Mouse (Mus musculus): ENCODE results near the gene Dedd. TPM values are rescaled to one million over a fixed set of nuclear protein-coding genes. Genes with fewer than 3 reads are reported as not detected.
A peak's percentile ranks its signal among the peaks of the same experiment; 100 is the strongest.

The Dedd gene
- total RNA-seq (2012; rRNA removed) = 23.9 and 25.7 TPM in 2 replicates

- DNase-seq (ENCODE audit: low read depth, low spot score) = peak; percentile 70
- TF ChIP-seq ZC3H11A (IDR thresholded peaks at IDR 0.05; ENCODE audit: borderline replicate concordance, low read depth, low read length) (no peak), MAFK (IDR thresholded peaks at IDR 0.05; ENCODE audit: insufficient read depth, low read depth, low read length) (no peak), CHD2 (IDR thresholded peaks at IDR 0.05; ENCODE audit: low read depth, low read length) (peak; percentile 38; the same call in 1 of the 2 replicates), ZNF384 (IDR thresholded peaks at IDR 0.05; ENCODE audit: low read depth, low read length) (no peak), HCFC1 (IDR thresholded peaks at IDR 0.05; ENCODE audit: borderline replicate concordance, insufficient read depth, low read length) (peak; percentile 92)
- Histone ChIP-seq H3K36me3 (ENCODE audit: control insufficient read depth, insufficient read depth, low read length, poor library complexity, severe bottlenecking) (peaks cover 4% of the 10 kb centered on the region), H3K4me1 (ENCODE audit: control insufficient read depth in 2 of 2, insufficient read depth in 2 of 2, low read length in 2 of 2, poor library complexity in 1 of 2) (peaks cover 2 to 11% of the 10 kb centered on the region in 2 experiments; a peak in 2 of 4 replicates), H3K9me3 (ENCODE audit: control insufficient read depth, insufficient read depth, low read depth, low read length) (no peaks in the 10 kb centered on the region), H3K27ac (ENCODE audit: insufficient read depth, low read depth, low read length, poor library complexity, severe bottlenecking) (peak within 1 kb of the TSS; percentile 99), H3K9ac (ENCODE audit: insufficient read depth, low read depth, low read length, poor library complexity, severe bottlenecking) (peak within 1 kb of the TSS; percentile 95), H3K4me3 (ENCODE audit: insufficient read depth in 1 of 2, low read depth in 1 of 2, low read length in 2 of 2, poor library complexity in 1 of 2, severe bottlenecking in 1 of 2) (peak within 1 kb of the TSS; percentile 70 to 100)
- in situ Hi-C loops (cut with MboI; ENCODE audit: low sequenced_read_pairs in 2 of 2, unreplicated experiment in 2 of 2) = no loop called here
Observed at GRCm38 (mm10) chr1:171328839-171329432, at the start of gene Dedd. Gene Dedd, plus strand, starts transcription at chr1:171329145.

GRCm38 (mm10) chr1:171279721-171280120 is 49.2 kb upstream of the Dedd start:
- in situ Hi-C loops (cut with MboI; ENCODE audit: low sequenced_read_pairs in 2 of 2, unreplicated experiment in 2 of 2) = no loop called here
- Histone ChIP-seq H3K9me3 (ENCODE audit: control insufficient read depth, insufficient read depth, low read depth, low read length) (no peaks in the 10 kb centered on the region), H3K9ac (ENCODE audit: insufficient read depth, low read depth, low read length, poor library complexity, severe bottlenecking) (peak overlapping the region; percentile 65; the same call in 1 of the 2 replicates), H3K4me1 (ENCODE audit: control insufficient read depth in 2 of 2, insufficient read depth in 2 of 2, low read length in 2 of 2, poor library complexity in 1 of 2) (peaks cover 0 to 8% of the 10 kb centered on the region in 2 experiments; a peak in 1 of 4 replicates), H3K27ac (ENCODE audit: insufficient read depth, low read depth, low read length, poor library complexity, severe bottlenecking) (no peak overlapping the region), H3K4me3 (ENCODE audit: insufficient read depth in 1 of 2, low read depth in 1 of 2, low read length in 2 of 2, poor library complexity in 1 of 2, severe bottlenecking in 1 of 2) (peak overlapping the region in 1 of 2 experiments; percentile 71; a peak in 3 of 4 replicates), H3K36me3 (ENCODE audit: control insufficient read depth, insufficient read depth, low read length, poor library complexity, severe bottlenecking) (peaks cover 33% of the 10 kb centered on the region)
- DNase-seq (ENCODE audit: low read depth, low spot score) = no peak
- TF ChIP-seq CHD2 (IDR thresholded peaks at IDR 0.05; ENCODE audit: low read depth, low read length) (no peak), HCFC1 (IDR thresholded peaks at IDR 0.05; ENCODE audit: borderline replicate concordance, insufficient read depth, low read length) (no peak), MAFK (IDR thresholded peaks at IDR 0.05; ENCODE audit: insufficient read depth, low read depth, low read length) (no peak), ZC3H11A (IDR thresholded peaks at IDR 0.05; ENCODE audit: borderline replicate concordance, low read depth, low read length) (no peak), ZNF384 (IDR thresholded peaks at IDR 0.05; ENCODE audit: low read depth, low read length) (no peak)

- H3K9ac ChIP-seq (ENCODE audit: insufficient read depth, low read depth, low read length, poor library complexity, severe bottlenecking) = peak overlapping the region; percentile 65
- H3K4me3 ChIP-seq (ENCODE audit: insufficient read depth in 1 of 2, low read depth in 1 of 2, low read length in 2 of 2, poor library complexity in 1 of 2, severe bottlenecking in 1 of 2) = peak overlapping the region; percentile 63 to 71
- no peaks in the 10 kb centered on the region for H3K9me3 ChIP-seq (ENCODE audit: control insufficient read depth, insufficient read depth, low read depth, low read length)
- no peak overlapping the region for H3K27ac ChIP-seq (ENCODE audit: insufficient read depth, low read depth, low read length, poor library complexity, severe bottlenecking)
- H3K4me1 ChIP-seq (ENCODE audit: control insufficient read depth in 2 of 2, insufficient read depth in 2 of 2, low read length in 2 of 2, poor library complexity in 1 of 2) = peaks cover 0 to 11% of the 10 kb centered on the region in 2 experiments; a peak in 1 of 4 replicates
- in situ Hi-C loops (cut with MboI; ENCODE audit: low sequenced_read_pairs in 2 of 2, unreplicated experiment in 2 of 2) = no loop called here
- TF ChIP-seq ZNF384 (IDR thresholded peaks at IDR 0.05; ENCODE audit: low read depth, low read length) (no peak), HCFC1 (IDR thresholded peaks at IDR 0.05; ENCODE audit: borderline replicate concordance, insufficient read depth, low read length) (no peak), ZC3H11A (IDR thresholded peaks at IDR 0.05; ENCODE audit: borderline replicate concordance, low read depth, low read length) (no peak), CHD2 (IDR thresholded peaks at IDR 0.05; ENCODE audit: low read depth, low read length) (no peak), MAFK (IDR thresholded peaks at IDR 0.05; ENCODE audit: insufficient read depth, low read depth, low read length) (no peak)
- peaks cover 32% of the 10 kb centered on the region for H3K36me3 ChIP-seq (ENCODE audit: control insufficient read depth, insufficient read depth, low read length, poor library complexity, severe bottlenecking)
- DNase-seq (ENCODE audit: low read depth, low spot score) = no peak
Observed at GRCm38 (mm10) chr1:171280250-171280915, 48.6 kb upstream of the Dedd start.

- Histone ChIP-seq H3K4me3 (ENCODE audit: insufficient read depth in 1 of 2, low read depth in 1 of 2, low read length in 2 of 2, poor library complexity in 1 of 2, severe bottlenecking in 1 of 2) (peak within 1 kb of the TSS; percentile 68 to 83), H3K9ac (ENCODE audit: insufficient read depth, low read depth, low read length, poor library complexity, severe bottlenecking) (peak within 1 kb of the TSS; percentile 71), H3K27ac (ENCODE audit: insufficient read depth, low read depth, low read length, poor library complexity, severe bottlenecking) (peak within 1 kb of the TSS; percentile 14; the same call in 1 of the 2 replicates), H3K4me1 (ENCODE audit: control insufficient read depth in 2 of 2, insufficient read depth in 2 of 2, low read length in 2 of 2, poor library complexity in 1 of 2) (peaks cover 0 to 15% of the 10 kb centered on the region in 2 experiments; a peak in 1 of 4 replicates), H3K9me3 (ENCODE audit: control insufficient read depth, insufficient read depth, low read depth, low read length) (no peaks in the 10 kb centered on the region), H3K36me3 (ENCODE audit: control insufficient read depth, insufficient read depth, low read length, poor library complexity, severe bottlenecking) (peaks cover 30% of the 10 kb centered on the region)
- peak; percentile 93 for DNase-seq (ENCODE audit: low read depth, low spot score)
- in situ Hi-C loops (cut with MboI; ENCODE audit: low sequenced_read_pairs in 2 of 2, unreplicated experiment in 2 of 2) = no loop called here
- TF ChIP-seq CHD2 (IDR thresholded peaks at IDR 0.05; ENCODE audit: low read depth, low read length) = no peak
- no peak for TF ChIP-seq ZNF384 (IDR thresholded peaks at IDR 0.05; ENCODE audit: low read depth, low read length)
Observed at GRCm38 (mm10) chr1:171280916-171281527, 47.9 kb upstream of the Dedd start, which contains the start of gene Ppox. Gene Ppox, minus strand, starts transcription at chr1:171281186.
